Mouse (Mus musculus) liver, embryonic 12.5 days (tissue): ENCODE results near the gene Psme3. TPM values are rescaled to one million over a fixed set of nuclear protein-coding genes. Genes with fewer than 3 reads are reported as not detected.

Experiments
- ATAC-seq: fragments of 200-750 bp; cut with Nextera tagmentation; 2 replicates; pipeline ENCODE4 v1.8.0; 2017; ENCODE audit warnings: moderate number of reproducible peaks, mild to moderate bottlenecking, moderate library complexity
- H3K27ac ChIP-seq: fragments of 300-500 bp; sonication (generic); 2 replicates; pipeline ENCODE4 v1.5.1; 2016; ENCODE audit warnings: mild to moderate bottlenecking
- H3K27me3 ChIP-seq: fragments of 300-500 bp; sonication (generic); replicated peaks from 2 replicates; pipeline ENCODE4 v1.6.1; 2016; ENCODE audit warnings: mild to moderate bottlenecking, moderate library complexity
- H3K36me3 ChIP-seq: fragments of 300-500 bp; sonication (generic); 2 replicates; pipeline ENCODE4 v1.6.1; 2016; ENCODE audit warnings: mild to moderate bottlenecking, moderate library complexity
- H3K4me1 ChIP-seq: fragments of 300-500 bp; sonication (generic); 2 replicates; pipeline ENCODE4 v1.6.1; 2016
- H3K4me2 ChIP-seq: fragments of 300-500 bp; sonication (generic); 2 replicates; pipeline ENCODE4 v1.6.1; 2016; ENCODE audit warnings: mild to moderate bottlenecking, moderate library complexity
- H3K4me3 ChIP-seq: fragments of 300-500 bp; sonication (generic); 2 replicates; pipeline ENCODE4 v1.5.1; 2016; ENCODE audit warnings: mild to moderate bottlenecking, moderate library complexity
- H3K9ac ChIP-seq: fragments of 300-500 bp; sonication (generic); 2 replicates; pipeline ENCODE4 v1.6.1; 2016; ENCODE audit warnings: mild to moderate bottlenecking, moderate library complexity
- H3K9me3 ChIP-seq: fragments of 300-500 bp; sonication (generic); replicated peaks from 2 replicates; pipeline ENCODE4 v1.6.1; 2016; ENCODE audit warnings: mild to moderate bottlenecking, moderate library complexity
- WGBS: fragments of 180-500 bp; shearing (Covaris S2); methylation state at CpG from one replicate; pipeline ENCODE4 v1.1.7; 2016; ENCODE audit not compliant: insufficient replicate concordance; 5-methylcytosine and 5-hydroxymethylcytosine counted together
- microRNA-seq: library from miRNA; unstranded; fragments of <30 nt; microRNA quantifications from one replicate; pipeline ENCODE4, GENCODE M21; 2017
- polyA plus RNA-seq: library from polyadenylated mRNA; unstranded; fragments of >200 nt; fragmentation: Nextera tagmentation; extraction: Ambion mirVana; gene quantifications from 2 replicates; pipeline ENCODE4 v1.2.1, GENCODE M21; 2016

The Psme3 gene
- polyA plus RNA-seq, 1 experiment from 2014 or later = 263 TPM

DNA sequence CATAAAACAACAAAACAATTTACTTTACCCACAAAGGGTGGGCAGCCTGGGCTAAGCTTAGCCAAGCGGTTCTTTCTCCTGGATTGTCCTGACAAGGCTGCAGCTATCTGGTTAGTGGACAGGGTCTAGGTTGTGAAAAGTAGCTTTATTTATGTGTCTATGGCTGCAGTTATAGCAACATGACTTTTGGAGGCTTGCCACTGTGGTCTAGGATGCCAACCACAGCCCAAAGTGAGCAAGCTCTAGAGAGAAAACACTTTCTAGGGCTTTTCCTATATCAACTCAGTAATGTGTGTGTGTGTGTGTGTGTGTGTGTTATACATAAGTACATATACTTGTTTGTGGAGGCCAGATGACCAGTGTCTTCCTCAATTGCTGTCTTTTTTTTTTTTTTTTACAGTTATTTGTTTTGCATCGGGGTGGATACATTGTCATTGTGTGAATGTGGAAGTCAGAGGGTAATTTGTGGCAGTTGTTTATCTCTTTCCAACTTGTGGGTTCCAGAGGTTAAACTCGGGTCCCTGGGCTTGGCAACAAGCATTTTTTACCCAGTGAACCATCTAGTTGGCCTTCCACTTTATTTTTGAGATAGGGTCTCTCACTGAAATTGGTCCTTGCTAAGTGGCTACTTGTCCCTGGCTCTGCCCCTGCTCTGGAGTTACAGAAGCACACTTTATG, 41.6 kb downstream of the Psme3 start:
- 53% methylated on average over 3 of the region's 3 CpGs for WGBS
- ATAC-seq = no peak
- Histone ChIP-seq H3K27ac (no peak overlapping the region), H3K36me3 (no peaks in the 10 kb centered on the region), H3K9me3 (no peaks in the 10 kb centered on the region), H3K4me1 (peaks cover 18% of the 10 kb centered on the region), H3K27me3 (peaks cover 3% of the 10 kb centered on the region; the same call in 1 of the 2 replicates), H3K4me3 (no peak overlapping the region), H3K4me2 (no peak overlapping the region), H3K9ac (no peak overlapping the region)

DNA sequence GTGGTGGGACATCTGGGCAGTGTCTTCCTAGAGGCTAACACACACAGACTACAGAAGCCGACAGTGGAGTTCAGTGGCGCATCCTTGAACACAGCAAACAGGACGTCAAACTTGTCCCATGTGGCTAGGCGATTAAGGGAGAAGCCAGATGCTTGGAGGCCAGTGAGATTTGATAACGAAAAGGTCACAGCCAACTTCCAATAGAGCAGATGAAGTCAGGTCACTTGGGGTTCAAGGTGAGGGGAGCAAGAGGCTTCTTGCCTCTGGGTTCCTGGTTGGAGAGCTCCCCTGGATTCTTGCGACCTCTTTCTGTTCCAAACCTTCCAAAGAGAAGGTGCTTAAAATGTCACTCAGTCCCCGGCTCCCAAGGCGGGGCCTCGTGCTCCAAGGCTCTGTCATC, 43.8 kb downstream of the Psme3 start:
- WGBS = 63% methylated on average over 9 of the region's 9 CpGs
- no peak overlapping the region for H3K27ac ChIP-seq

DNA sequence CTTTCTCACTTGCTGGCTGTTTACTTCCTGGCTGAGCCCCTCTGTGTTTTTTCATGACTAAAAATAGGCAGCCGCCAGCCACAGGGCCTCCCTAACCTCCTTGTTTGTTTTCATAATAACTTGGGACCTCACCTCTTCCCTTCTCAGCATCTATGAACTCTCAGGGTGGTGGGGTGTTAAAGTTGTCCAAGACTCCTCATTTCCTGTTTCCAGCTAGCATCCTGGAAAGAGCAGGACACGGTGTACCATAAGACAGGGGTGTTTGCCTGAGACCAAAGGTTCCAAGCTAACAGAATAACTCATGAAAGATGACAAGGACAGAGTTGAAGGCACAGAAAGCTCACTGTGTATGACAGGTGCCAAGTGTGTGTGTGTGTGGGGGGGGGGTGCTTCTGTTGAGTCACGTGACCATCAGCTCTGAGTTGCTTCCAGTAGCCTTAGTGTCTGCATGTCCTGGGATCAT, 44.7 kb downstream of the Psme3 start:
- Histone ChIP-seq H3K36me3 (no peaks in the 10 kb centered on the region), H3K4me2 (no peak overlapping the region), H3K9me3 (no peaks in the 10 kb centered on the region), H3K9ac (no peak overlapping the region), H3K4me1 (peaks cover 26% of the 10 kb centered on the region), H3K27me3 (no peaks in the 10 kb centered on the region), H3K27ac (no peak overlapping the region), H3K4me3 (no peak overlapping the region)
- no peak for ATAC-seq
- 41% methylated on average over 3 of the region's 3 CpGs for WGBS

More for the DNA sequence above, 43.8 kb downstream of the Psme3 start:
- Histone ChIP-seq H3K9ac (no peak overlapping the region), H3K36me3 (no peaks in the 10 kb centered on the region), H3K27me3 (no peaks in the 10 kb centered on the region), H3K9me3 (no peaks in the 10 kb centered on the region), H3K4me3 (no peak overlapping the region), H3K4me2 (no peak overlapping the region), H3K4me1 (peaks cover 22% of the 10 kb centered on the region)
- no peak for ATAC-seq

DNA sequence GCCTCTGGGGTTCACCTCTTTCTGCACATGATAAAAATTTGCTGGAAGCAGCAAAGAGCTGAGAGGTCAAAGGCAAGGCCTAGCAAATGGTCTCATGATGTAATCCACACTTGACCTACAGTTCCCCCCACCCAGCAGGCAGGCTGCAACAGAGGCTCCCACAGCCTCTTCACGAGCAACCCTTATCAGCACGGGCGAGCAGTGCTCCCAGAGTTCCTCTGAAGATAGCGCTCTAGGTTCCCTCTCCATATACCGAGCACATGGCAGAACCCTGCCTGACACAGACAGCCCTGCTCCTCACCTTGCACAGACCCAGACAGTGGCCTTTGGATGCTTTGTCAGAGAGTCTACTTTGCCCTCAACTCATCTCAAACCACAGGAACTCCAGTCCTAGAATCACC, 48.5 kb downstream of the Psme3 start:
- H3K36me3 ChIP-seq = no peaks in the 10 kb centered on the region
- WGBS = 3% methylated on average over 5 of the region's 5 CpGs
- peaks cover 26% of the 10 kb centered on the region for H3K4me1 ChIP-seq
- H3K4me3 ChIP-seq = no peak overlapping the region
- no peak overlapping the region for H3K9ac ChIP-seq
- H3K27me3 ChIP-seq = no peaks in the 10 kb centered on the region
- H3K9me3 ChIP-seq = no peaks in the 10 kb centered on the region
- H3K27ac ChIP-seq = no peak overlapping the region
- peak; percentile 58 for ATAC-seq
- H3K4me2 ChIP-seq = no peak overlapping the region

DNA sequence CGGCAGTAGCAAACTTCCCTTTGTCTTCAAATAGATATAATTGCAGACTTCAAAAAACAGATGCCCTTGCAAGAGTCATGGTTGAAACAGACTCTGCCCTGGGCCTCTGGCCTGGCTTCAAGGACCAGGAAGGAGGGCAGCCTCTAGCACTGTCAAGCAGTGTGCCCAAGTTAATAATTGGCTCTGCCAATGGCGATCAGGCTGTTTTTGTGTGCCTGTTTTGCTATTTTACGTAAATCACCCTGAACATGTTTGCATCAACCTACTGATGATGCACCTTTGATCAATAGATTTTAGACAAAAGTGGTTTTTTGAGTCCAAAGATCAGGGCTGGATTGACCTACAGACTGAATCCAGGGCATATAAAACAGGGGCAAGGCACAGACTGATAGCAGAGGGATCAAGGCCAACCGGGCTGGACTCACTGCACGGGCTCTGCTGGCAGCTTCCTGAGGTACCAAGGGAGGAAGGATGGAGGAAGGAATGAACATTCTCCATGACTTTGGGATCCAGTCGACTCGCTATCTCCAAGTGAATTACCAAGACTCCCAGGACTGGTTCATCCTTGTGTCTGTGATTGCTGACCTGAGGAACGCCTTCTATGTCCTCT, 51.4 kb downstream of the Psme3 start, which contains the start of gene G6pc:
Gene G6pc, plus strand, starts transcription at position 236 of the 610 bp plus-strand sequence.
- 67% methylated on average over 8 of the region's 8 CpGs for WGBS
- peaks cover 11% of the 10 kb centered on the region for H3K27me3 ChIP-seq
- H3K4me3 ChIP-seq = no peak within 1 kb of the TSS
- H3K9me3 ChIP-seq = no peaks in the 10 kb centered on the region
- peaks cover 12% of the 10 kb centered on the region for H3K4me1 ChIP-seq
- no peak within 1 kb of the TSS for H3K4me2 ChIP-seq
- no peak for ATAC-seq
- no peak within 1 kb of the TSS for H3K27ac ChIP-seq
- no peak within 1 kb of the TSS for H3K9ac ChIP-seq
- H3K36me3 ChIP-seq = no peaks in the 10 kb centered on the region

DNA sequence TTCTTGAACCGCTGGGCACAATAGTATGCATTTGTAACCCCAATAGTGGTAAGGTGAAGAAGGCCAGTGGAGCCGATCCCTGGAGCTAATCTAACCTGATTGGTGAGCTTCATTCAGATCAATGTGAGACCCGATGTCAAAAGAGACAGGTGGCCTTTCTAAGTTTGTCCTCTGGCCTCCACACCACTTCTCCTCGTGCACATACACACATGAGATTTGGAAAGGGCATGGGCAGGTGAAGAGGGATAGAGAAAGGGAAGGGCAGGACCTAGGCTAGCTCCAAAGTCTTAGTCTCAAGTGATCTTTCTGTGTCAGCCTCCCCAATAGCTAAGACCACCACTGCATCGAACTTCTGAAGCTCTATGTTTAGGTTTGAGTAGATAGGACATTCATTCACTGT, 54.1 kb downstream of the Psme3 start:
- Histone ChIP-seq H3K4me2 (no peak overlapping the region), H3K36me3 (no peaks in the 10 kb centered on the region), H3K4me1 (no peaks in the 10 kb centered on the region), H3K27me3 (peaks cover 22% of the 10 kb centered on the region), H3K9ac (no peak overlapping the region), H3K27ac (no peak overlapping the region), H3K9me3 (no peaks in the 10 kb centered on the region), H3K4me3 (no peak overlapping the region)
- 53% methylated on average over 5 of the region's 5 CpGs for WGBS
- ATAC-seq = no peak

Small RNA genes lying within 50 kb of the gene (microRNA-seq; reads per million reads assigned to microRNA genes)
- gene Gm25593 = not detected

Other genes with a start within 250 kb of the Psme3 start
- gene Naglu, start 246.2 kb upstream of the Psme3 start, polyA plus RNA-seq = 6.3 and 7.0 TPM in 2 replicates
- 0.08 TPM in 1 of 2 replicates, not detected in the other for gene Hsd17b1, start 237.8 kb upstream of the Psme3 start, polyA plus RNA-seq
- 26.4 and 28.5 TPM in 2 replicates for gene Coasy, start 233.6 kb upstream of the Psme3 start, polyA plus RNA-seq
- gene Mlx, start 228.9 kb upstream of the Psme3 start, polyA plus RNA-seq = 34.9 and 35.7 TPM in 2 replicates
- gene Psmc3ip, start 220.8 kb upstream of the Psme3 start, polyA plus RNA-seq = 28.2 and 28.3 TPM in 2 replicates
- gene Retreg3, start 196.3 kb upstream of the Psme3 start, polyA plus RNA-seq = 12.7 and 13.0 TPM in 2 replicates
- gene Tubg1, start 196.3 kb upstream of the Psme3 start, polyA plus RNA-seq = 55.2 and 59.6 TPM in 2 replicates
- 0.57 and 0.62 TPM in 2 replicates for gene Tubg2, start 160.3 kb upstream of the Psme3 start, polyA plus RNA-seq
- 0.17 and 0.26 TPM in 2 replicates for gene Cntnap1, start 145.7 kb upstream of the Psme3 start, polyA plus RNA-seq
- gene Plekhh3, start 144.9 kb upstream of the Psme3 start, polyA plus RNA-seq = 2.7 and 2.8 TPM in 2 replicates
- gene Ccr10, start 140.8 kb upstream of the Psme3 start, polyA plus RNA-seq = 0.07 TPM in 1 of 2 replicates, not detected in the other
- 9.8 and 10.3 TPM in 2 replicates for gene Ezh1, start 89.8 kb upstream of the Psme3 start, polyA plus RNA-seq
- gene Ramp2, start 70.2 kb upstream of the Psme3 start, polyA plus RNA-seq = 32.6 and 33.5 TPM in 2 replicates
- gene Vps25, start 62.5 kb upstream of the Psme3 start, polyA plus RNA-seq = 106 TPM in 2 replicates
- 11.3 and 12.3 TPM in 2 replicates for gene Wnk4, start 55.6 kb upstream of the Psme3 start, polyA plus RNA-seq
- gene Cntd1, start 37.2 kb upstream of the Psme3 start, polyA plus RNA-seq = 0.74 and 1.3 TPM in 2 replicates
- 144 and 150 TPM in 2 replicates for gene Coa3, start 37.1 kb upstream of the Psme3 start, polyA plus RNA-seq
- gene Becn1, start 13.9 kb upstream of the Psme3 start, polyA plus RNA-seq = 115 and 119 TPM in 2 replicates
- gene Aoc2, start 8.8 kb downstream of the Psme3 start, polyA plus RNA-seq = 2.2 TPM in 2 replicates
- 0.05 and 0.06 TPM in 2 replicates for gene Aoc3, start 14.4 kb downstream of the Psme3 start, polyA plus RNA-seq
- not detected in 2 replicates for gene G6pc, start 51.3 kb downstream of the Psme3 start, polyA plus RNA-seq
- 67.0 and 72.7 TPM in 2 replicates for gene Aarsd1, start 101.4 kb downstream of the Psme3 start, polyA plus RNA-seq
- gene Gm27029, start 108.6 kb downstream of the Psme3 start, polyA plus RNA-seq = 3.6 and 4.2 TPM in 2 replicates
- gene Rundc1, start 108.9 kb downstream of the Psme3 start, polyA plus RNA-seq = 9.8 TPM in 2 replicates
- gene Ptges3l, start 109.1 kb downstream of the Psme3 start, polyA plus RNA-seq = 1.3 and 2.1 TPM in 2 replicates
- 378 and 390 TPM in 2 replicates for gene Rpl27, start 126.1 kb downstream of the Psme3 start, polyA plus RNA-seq
- 35.8 and 37.1 TPM in 2 replicates for gene Ifi35, start 132.2 kb downstream of the Psme3 start, polyA plus RNA-seq
- gene Rnd2, start 148.8 kb downstream of the Psme3 start, polyA plus RNA-seq = 3.6 and 3.9 TPM in 2 replicates
- 11.8 and 12.2 TPM in 2 replicates for gene Vat1, start 150.0 kb downstream of the Psme3 start, polyA plus RNA-seq
- 17.2 and 17.4 TPM in 2 replicates for gene Brca1, start 235.7 kb downstream of the Psme3 start, polyA plus RNA-seq
- 45.1 and 47.9 TPM in 2 replicates for gene Nbr1, start 235.9 kb downstream of the Psme3 start, polyA plus RNA-seq